Comparison of ENCODE assay signal across 9 mouse cellular contexts in genomic region chr7:63911383-63912233, GRCm38 (mm10). TPM values are rescaled to one million over a fixed set of nuclear protein-coding genes. Genes with fewer than 3 reads are reported as not detected.
A peak's percentile ranks its signal among the peaks of the same experiment; 100 is the strongest.
DNase-seq lines count a peak whose midpoint lies in the region; ATAC-seq and TF ChIP-seq lines count a peak whose summit lies in the region.
"Had no signal": no experiment of that assay in that cellular context is flagged by ENCODE, and none has a peak within 500 bp of the region (broad histone marks: within the 10 kb centered on the region; RNA-seq: fewer than 3 reads in every experiment).

No protein-coding gene starts in this region.

- H3K9me3 ChIP-seq in heart, embryonic 14.5 days (ENCODE audit: control insufficient read depth, low read length): no peaks in the 10 kb centered on the region
- H3K9me3 ChIP-seq in megakaryocyte, embryonic 14.5 days: no peaks in the 10 kb centered on the region

- peak overlapping the region; percentile 83 for H3K27ac ChIP-seq in cortical plate, adult 2 months (ENCODE audit: insufficient read depth, low read length)
- H3K27ac ChIP-seq in heart, embryonic 14.5 days (replicated peaks in 1 of 2; ENCODE audit: control insufficient read depth in 1 of 2, insufficient read depth in 1 of 2, low read depth in 2 of 2, low read length in 2 of 2): peak overlapping the region; percentile 63 to 80

- peak overlapping the region; percentile 48 for H3K9ac ChIP-seq in heart, embryonic 14.5 days (ENCODE audit: low read length)

- WGBS in heart, embryonic 14.5 days: 36% methylated on average over 8 of the region's 8 CpGs

- DNase-seq in A20 (ENCODE audit: low read depth, low spot score) (peak; percentile 91), MEL-GATA-1-ER (ENCODE audit: extremely low read depth, low read depth) (peak; percentile 51)
- DNase-seq in kidney, postnatal 14 days: peak; percentile 86
- peak; percentile 46 for DNase-seq in urinary bladder, postnatal 25 days (ENCODE audit: low spot score)
- no peak for DNase-seq in frontal cortex, postnatal 14 days (ENCODE audit: low spot score in 2 of 2)

- H3K4me1 ChIP-seq in cortical plate, adult 2 months (ENCODE audit: control insufficient read depth, insufficient read depth, low read length): peaks cover 22% of the 10 kb centered on the region
- H3K4me1 ChIP-seq in heart, embryonic 14.5 days (ENCODE audit: control insufficient read depth in 2 of 2, insufficient read depth in 2 of 2, low read length in 2 of 2): peaks cover 39 to 68% of the 10 kb centered on the region in 2 experiments
- peaks cover 99% of the 10 kb centered on the region for H3K4me1 ChIP-seq in megakaryocyte, embryonic 14.5 days

- peak overlapping the region; percentile 36 for H3K4me2 ChIP-seq in heart, embryonic 14.5 days (ENCODE audit: low read length)

- H3K36me3 ChIP-seq in heart, embryonic 14.5 days (ENCODE audit: control insufficient read depth, insufficient read depth, low read length): no peaks in the 10 kb centered on the region
- H3K36me3 ChIP-seq in megakaryocyte, embryonic 14.5 days (replicated peaks; ENCODE audit: low read length): peaks cover 54% of the 10 kb centered on the region

- ATAC-seq in heart, embryonic 14.5 days (ENCODE audit: insufficient number of reproducible peaks, insufficient read depth, low FRiP score, low read depth): peak; percentile 52

- TF ChIP-seq POLR2A in cortical plate, adult 2 months (IDR thresholded peaks at IDR 0.05; ENCODE audit: extremely low read depth, insufficient read depth, low read length): no peak

- no peak for TF ChIP-seq CTCF in cortical plate, adult 2 months (IDR thresholded peaks at IDR 0.05; ENCODE audit: extremely low read depth, insufficient read depth, low read length)

- no peaks in the 10 kb centered on the region for H3K27me3 ChIP-seq in heart, embryonic 14.5 days (ENCODE audit: control insufficient read depth, insufficient read depth, low read length)
- H3K27me3 ChIP-seq in megakaryocyte, embryonic 14.5 days (replicated peaks): no peaks in the 10 kb centered on the region

- H3K4me3 ChIP-seq in cortical plate, adult 2 months (ENCODE audit: insufficient read depth, low read length): no peak overlapping the region
- no peak overlapping the region for H3K4me3 ChIP-seq in heart, embryonic 14.5 days (ENCODE audit: control insufficient read depth in 1 of 2, insufficient read depth in 1 of 2, low read depth in 1 of 2, low read length in 2 of 2)
- H3K4me3 ChIP-seq in megakaryocyte, embryonic 14.5 days (replicated peaks): peak overlapping the region; percentile 84

RNA-seq across cellular contexts. Expression of gene E030018B13Rik, which starts 5.0 kb away (rescaled TPM):
- not detected in 2 replicates for polyA plus RNA-seq in cortical plate, adult 2 months (2012; rRNA removed)
- polyA plus RNA-seq in heart, embryonic 14.5 days (2014; fragmentation: Nextera tagmentation; extraction: Ambion mirVana): not detected in 2 replicates
- polyA plus RNA-seq in megakaryocyte, embryonic 14.5 days (2012; ENCODE audit: insufficient read depth, low replicate concordance): not detected in 2 replicates
- polyA plus RNA-seq: embryonic facial prominence, embryonic 11.5 days had no signal

RNA-seq across cellular contexts. Expression of gene Klf13, which starts 27.1 kb away (rescaled TPM):
- polyA plus RNA-seq in cortical plate, adult 2 months (2012; rRNA removed): 59.6 and 64.2 TPM in 2 replicates
- 25.1 and 26.7 TPM in 2 replicates for polyA plus RNA-seq in heart, embryonic 14.5 days (2014; fragmentation: Nextera tagmentation; extraction: Ambion mirVana)
- 117 and 140 TPM in 2 replicates for polyA plus RNA-seq in megakaryocyte, embryonic 14.5 days (2012; ENCODE audit: insufficient read depth, low replicate concordance)

Comparison
In these comparisons a context has a peak if more than half of its experiments do, and no peak if none do; other contexts are left out.
1. DNase-seq: peak in A20 (single experiment), MEL-GATA-1-ER (single experiment), kidney, postnatal 14 days (single experiment) and urinary bladder, postnatal 25 days (single experiment); none in frontal cortex, postnatal 14 days (0 of 2).